Mouse (Mus musculus): ENCODE measurements around the gene Abracl.

The Abracl gene

DNA sequence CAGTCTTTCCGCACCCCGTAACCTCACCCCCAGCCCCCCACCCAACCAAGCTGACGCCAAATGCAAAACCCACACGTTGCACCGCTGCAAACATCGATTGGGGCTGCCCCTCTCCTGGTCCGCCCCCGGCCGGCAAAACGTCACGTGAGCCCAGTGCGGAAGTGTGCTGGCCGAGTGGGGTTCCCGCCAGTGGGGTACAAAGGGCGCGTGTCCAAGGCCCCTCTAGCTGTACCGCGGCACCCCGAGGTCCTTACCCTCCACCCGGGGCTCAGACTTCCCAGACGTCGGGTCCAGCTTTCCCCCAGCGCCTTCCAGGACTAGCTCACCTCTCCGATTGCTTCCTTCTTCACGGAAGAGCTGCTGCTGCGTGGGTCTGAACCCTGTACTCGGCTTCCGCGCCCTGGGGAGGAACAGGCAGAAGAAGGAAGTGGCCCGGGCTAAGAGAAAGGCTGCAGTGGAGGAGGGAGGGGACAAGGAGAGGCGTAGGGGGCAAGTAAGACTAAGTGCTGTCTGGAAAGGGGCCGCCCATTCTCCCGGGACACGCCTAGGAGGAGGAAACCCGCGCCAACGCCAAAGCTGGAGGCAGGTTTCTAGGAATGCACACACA, at the start of gene Abracl:
TSS of gene Abracl (minus strand) at position 548 of the 607 bp plus-strand sequence.
- peak; percentile 84 to 86 for DNase-seq

GRCm38 (mm10) chr10:18072871-18073270, 49.8 kb upstream of the Abracl start:
- no peak for DNase-seq

DNA sequence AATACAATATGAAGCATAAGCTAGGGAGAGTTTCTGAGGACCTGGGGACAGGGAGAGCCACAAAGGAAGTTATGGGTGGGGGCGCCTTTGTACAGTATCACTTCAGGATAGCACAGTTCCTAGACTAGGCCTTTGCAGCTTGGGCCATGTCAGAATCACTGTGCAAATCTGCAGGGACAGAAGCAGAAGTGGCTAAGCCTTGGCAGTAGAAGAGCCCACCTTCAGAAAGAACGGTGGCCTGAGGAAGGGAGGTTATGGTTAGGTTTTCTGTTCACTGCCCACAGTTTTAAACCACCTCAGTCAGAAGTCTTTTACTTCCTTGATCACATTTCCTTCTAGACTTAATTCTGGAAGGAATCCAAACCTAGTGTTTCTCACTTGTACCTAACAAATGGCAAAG, 47.5 kb upstream of the Abracl start:
- no peak for DNase-seq

DNA sequence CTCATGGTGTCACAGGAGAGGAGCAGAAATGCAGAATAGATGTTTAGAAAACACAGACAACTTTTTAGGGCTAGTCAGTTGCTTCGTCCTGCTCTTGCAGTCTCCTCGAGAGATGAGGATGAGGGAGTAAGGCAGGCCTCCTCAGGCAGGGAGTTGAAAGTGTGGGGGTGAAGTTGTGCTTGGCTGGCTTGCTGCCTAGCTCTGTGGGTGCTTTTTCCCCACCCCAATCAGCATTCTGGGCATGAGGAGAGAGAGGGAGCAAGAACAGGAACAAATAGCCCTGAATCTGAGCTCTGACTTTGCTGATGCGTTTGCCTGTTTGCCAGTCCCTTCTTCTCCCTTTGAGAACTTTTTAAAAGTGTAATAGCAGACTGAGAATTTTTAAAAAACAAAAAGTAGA, 47.1 kb upstream of the Abracl start:
- peak in 1 of 2 experiments; percentile 35 for DNase-seq

- DNase-seq: no peak
Observed at GRCm38 (mm10) chr10:18069576-18069975, 46.5 kb upstream of the Abracl start.

GRCm38 (mm10) chr10:18068880-18069279, 45.8 kb upstream of the Abracl start:
- no peak for DNase-seq

- no peak for DNase-seq
Observed at GRCm38 (mm10) chr10:18067761-18068446, 44.8 kb upstream of the Abracl start.

GRCm38 (mm10) chr10:18066031-18066439, 42.9 kb upstream of the Abracl start:
- DNase-seq: peak in 1 of 2 experiments; percentile 66

DNA sequence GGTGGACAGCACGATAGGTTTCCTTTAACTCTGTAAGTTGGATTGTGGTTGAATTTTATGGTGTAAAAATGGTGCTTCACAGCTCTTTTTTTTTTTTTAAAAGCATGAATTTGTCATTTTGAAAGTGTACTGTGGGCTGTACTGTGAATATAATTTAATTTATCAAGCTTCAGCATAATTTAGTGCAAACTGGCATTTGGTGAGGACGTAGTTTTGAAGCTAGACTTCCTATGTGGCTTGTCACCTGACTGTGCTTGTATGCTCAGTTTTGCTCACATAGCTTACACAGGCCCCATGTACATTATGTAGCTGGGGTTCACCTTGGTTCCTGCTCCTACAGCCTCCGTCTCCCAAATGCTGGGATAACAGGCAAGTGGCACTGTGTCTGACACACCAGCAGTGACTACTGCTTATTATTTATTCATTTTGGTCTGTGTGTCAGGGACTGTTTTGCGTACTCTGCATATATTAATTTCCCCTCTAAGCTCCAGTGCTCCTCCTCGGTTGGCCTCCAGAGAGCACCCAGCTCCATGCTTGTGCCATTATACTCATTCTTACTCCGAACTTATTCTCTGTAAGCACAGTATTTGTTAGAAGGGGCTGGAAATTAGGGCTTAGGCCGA, 41.6 kb upstream of the Abracl start:
- DNase-seq: no peak

DNA sequence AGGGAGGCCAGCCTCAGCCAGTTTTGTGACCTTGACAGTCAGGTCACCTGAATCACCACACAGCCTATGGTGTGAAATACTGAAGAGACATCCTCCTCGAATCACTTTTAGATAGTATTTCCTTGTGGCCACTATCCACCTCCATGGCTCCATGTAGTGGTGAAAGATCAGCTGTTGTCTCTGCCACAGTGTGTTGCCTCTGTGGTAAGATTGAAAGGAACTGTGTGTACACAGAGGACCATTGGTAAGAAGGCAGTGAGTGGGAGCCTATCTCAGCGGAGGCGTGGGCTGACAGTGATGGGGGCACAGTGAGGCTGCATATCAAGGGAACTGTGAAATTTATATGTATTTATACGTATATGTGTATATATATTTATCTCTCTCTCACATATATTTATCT, 38.4 kb upstream of the Abracl start:
- no peak for DNase-seq

DNA sequence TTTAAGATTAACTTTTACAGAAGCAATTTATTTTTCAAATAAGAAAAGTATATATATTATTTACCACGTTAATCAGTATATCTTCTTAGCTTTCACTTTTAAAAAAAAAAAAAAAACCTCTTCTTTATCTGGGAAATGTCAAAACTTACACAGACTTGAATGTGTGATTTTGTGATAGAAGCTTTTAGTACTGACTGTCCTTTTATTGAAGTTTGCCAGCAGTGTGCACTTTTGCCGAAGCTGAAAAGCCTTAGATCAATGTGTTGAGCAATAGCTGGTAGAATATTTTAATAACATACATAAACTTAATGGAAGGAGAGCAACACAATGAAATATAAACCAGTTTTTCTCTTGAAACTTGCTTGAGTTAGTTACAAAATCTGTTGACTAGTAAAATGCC, 37.7 kb upstream of the Abracl start:
- DNase-seq: no peak

DNA sequence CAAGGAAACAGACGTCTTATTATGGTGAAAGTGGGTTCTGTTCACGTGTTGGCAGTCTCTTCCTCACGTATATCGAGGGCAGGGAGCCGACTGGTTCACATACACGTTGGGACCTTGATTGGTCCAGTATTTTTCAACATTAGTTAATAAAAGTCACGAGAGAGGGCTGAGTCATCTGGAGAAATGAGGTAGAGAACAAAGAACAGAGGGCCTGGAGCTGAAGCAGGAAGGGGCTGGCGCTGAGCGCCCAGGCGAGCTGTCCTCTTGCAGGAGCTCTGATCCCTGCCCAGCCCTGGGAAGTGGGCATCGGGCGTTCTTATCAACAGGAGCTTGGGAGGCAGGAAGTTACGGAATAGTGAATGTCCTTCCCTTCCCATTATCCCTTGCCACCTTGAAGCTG, 36.7 kb upstream of the Abracl start:
- peak in 1 of 2 experiments; percentile 37 for DNase-seq

- no peak for DNase-seq
Observed at GRCm38 (mm10) chr10:18058681-18059338, 35.7 kb upstream of the Abracl start.

DNA sequence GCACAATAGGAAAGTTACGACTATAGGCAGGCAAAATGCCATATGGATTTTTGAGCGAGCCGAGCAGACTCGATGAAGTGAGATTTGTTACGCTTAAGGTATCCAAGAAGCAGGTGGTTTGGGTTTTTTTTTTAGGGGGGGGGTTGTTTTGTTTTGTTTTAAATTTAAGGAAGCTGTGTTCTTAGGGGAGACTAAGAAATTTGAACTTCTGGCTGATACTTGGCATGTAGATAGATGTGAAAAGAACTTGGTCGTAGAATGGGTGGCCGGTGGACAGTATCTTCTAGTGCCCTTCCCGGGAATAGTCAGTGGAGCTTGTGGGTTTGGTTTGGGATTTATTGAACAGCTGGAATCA, 33.3 kb upstream of the Abracl start:
- DNase-seq: no peak

DNA sequence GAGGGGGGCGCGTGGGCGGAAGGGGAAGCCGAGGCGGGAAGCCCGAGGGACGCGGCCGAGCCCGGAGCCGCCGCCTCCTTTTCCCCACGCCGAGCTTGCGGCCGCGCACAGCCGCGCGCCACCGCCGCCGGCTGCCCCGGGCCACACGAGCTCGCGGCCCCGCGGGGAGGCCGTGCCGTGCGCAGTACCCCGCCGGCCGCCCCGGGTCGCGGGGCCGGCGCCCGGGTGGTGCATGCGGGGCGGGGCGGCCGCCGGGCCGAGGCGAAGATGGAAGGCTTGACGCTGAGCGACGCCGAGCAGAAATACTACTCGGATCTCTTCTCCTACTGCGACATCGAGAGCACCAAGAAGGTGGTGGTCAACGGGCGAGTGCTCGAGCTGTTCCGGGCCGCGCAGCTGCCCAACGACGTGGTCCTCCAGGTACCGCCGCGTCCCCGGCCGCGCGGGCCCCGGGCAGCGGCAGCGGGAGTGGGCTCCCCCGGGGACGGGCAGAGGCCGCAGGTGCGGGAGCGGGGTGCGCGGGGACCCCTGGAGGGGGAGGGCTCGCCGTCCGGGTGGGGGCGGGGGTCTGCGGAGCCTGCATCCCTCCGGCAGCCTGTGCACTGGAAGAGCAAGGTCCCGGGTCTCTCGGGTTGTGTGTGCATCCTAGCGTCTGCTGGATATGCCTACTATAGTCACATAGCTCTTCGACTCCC, 32.8 kb upstream of the Abracl start, which contains the start of gene Reps1:
TSS of gene Reps1 (plus strand) at position 166 of the 695 bp plus-strand sequence.
- peak in 1 of 2 experiments; percentile 20 for DNase-seq

GRCm38 (mm10) chr10:18055009-18055695, 32.1 kb upstream of the Abracl start:
- peak; percentile 82 to 87 for DNase-seq

GRCm38 (mm10) chr10:18047380-18048146, 24.5 kb upstream of the Abracl start:
- DNase-seq: no peak

DNA sequence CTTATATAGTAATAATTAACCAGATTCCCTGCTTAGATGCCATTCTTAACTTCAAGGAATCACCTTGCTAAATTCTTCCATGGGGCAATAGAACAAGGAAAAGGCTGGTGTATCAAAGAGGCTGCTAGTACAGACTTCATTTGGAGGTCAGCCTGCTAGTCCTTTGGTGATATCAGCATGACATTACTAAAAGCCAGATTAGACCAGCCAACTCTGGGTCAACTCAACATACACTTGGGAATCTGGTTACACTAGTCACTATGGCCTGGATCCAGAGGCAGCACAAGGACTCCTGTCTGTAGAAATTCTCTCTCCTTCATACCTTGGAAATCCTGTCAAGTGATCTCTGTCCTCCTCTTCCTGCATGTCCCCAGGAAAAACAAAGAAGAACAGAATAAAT, 23.3 kb upstream of the Abracl start:
- DNase-seq: no peak

GRCm38 (mm10) chr10:18036849-18037248, 13.8 kb upstream of the Abracl start:
- peak; percentile 8 to 35 for DNase-seq

GRCm38 (mm10) chr10:18034408-18034807, 11.3 kb upstream of the Abracl start:
- no peak for DNase-seq

DNA sequence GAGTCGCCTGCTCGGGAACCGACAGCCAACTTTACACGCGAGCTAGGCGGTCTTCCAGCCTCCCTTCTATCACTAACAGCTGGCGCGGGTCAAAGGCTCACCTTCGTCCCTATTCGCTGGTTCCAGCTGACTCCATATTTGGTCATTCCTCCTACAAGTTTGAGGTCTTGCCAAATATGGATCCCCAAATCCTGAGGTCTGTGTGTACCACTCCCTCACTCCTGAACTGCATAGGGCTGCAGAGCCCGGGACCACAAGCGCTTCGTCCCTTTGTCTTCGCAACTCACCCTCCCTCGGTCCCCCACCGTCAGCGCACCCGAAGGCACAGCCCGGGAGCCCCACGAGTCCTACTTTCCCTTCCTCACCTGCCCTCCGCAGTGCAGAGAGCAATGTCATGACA, 776 bp downstream of the Abracl start:
- peak; percentile 77 to 81 for DNase-seq
